Mouse (Mus musculus) limb, embryonic 14.5 days (tissue): ENCODE data around the gene Gm28043. TPM values are rescaled to one million over a fixed set of nuclear protein-coding genes. Genes with fewer than 3 reads are reported as not detected.
"Not testable (repeated sequence)": the region's sequence is repeated elsewhere in the genome, so short reads cannot be mapped to it uniquely, and the experiment has no call there.

Experiments used
- ATAC-seq: fragments of 200-750 bp; cut with Nextera tagmentation; 2 replicates; pipeline ENCODE4 v1.8.0; 2017; ENCODE audit warnings: low read depth, moderate number of reproducible peaks, moderate TSS enrichment; ENCODE audit not compliant: low FRiP score
- DNase-seq: peaks from one replicate; pipeline ENCODE4 v3.0.0-alpha.2; 2015; ENCODE audit warnings: low spot score
- H3K27ac ChIP-seq: fragments of 300-500 bp; sonication (generic); replicated peaks from 2 replicates; pipeline ENCODE4 v1.5.1; 2014; ENCODE audit warnings: low read depth, mild to moderate bottlenecking, low read length, moderate library complexity, mixed read lengths
- H3K27me3 ChIP-seq: fragments of 300-500 bp; sonication (generic); 2 replicates; pipeline ENCODE4 v1.6.1; 2014; ENCODE audit warnings: low read length, mixed read lengths; ENCODE audit not compliant: control insufficient read depth, insufficient read depth
- H3K36me3 ChIP-seq: fragments of 300-500 bp; sonication (generic); 2 replicates; pipeline ENCODE4 v1.6.1; 2014; ENCODE audit warnings: mild to moderate bottlenecking, low read length, moderate library complexity, mixed read lengths; ENCODE audit not compliant: control insufficient read depth, insufficient read depth
- H3K4me1 ChIP-seq: fragments of 300-500 bp; sonication (generic); 2 replicates; pipeline ENCODE4 v1.6.1; 2014; ENCODE audit warnings: antibody characterized with exemption, low read length, mixed read lengths; ENCODE audit not compliant: control insufficient read depth, insufficient read depth
- H3K4me2 ChIP-seq: fragments of 300-500 bp; sonication (generic); replicated peaks from 2 replicates; pipeline ENCODE4 v1.6.1; 2014; ENCODE audit warnings: low read depth, mild to moderate bottlenecking, low read length, moderate library complexity; ENCODE audit not compliant: severe bottlenecking
- H3K4me3 ChIP-seq: fragments of 300-500 bp; sonication (generic); replicated peaks from 2 replicates; pipeline ENCODE4 v1.5.1; 2014; ENCODE audit warnings: low read length
- H3K9ac ChIP-seq: fragments of 300-500 bp; sonication (generic); 2 replicates; pipeline ENCODE4 v1.6.1; 2014; ENCODE audit warnings: mild to moderate bottlenecking, low read depth, low read length, moderate library complexity; ENCODE audit not compliant: severe bottlenecking
- H3K9me3 ChIP-seq: fragments of 300-500 bp; sonication (generic); 2 replicates; pipeline ENCODE4 v1.6.1; 2016; ENCODE audit warnings: low read length; ENCODE audit not compliant: control insufficient read depth
- POLR2A ChIP-seq: fragments of 200-500 bp; IDR thresholded peaks from 2 replicates; pipeline ENCODE4 v1.8.0; 2012; ENCODE audit warnings: inconsistent platforms, mild to moderate bottlenecking, moderate library complexity, borderline replicate concordance; ENCODE audit not compliant: insufficient read depth, insufficient read length; ENCODE audit errors: extremely low read depth
- WGBS: fragments of 180-500 bp; shearing (Covaris S2); extraction: QIAGEN DNeasy Blood & Tissue Kit; methylation state at CpG from one replicate; pipeline ENCODE4 v1.1.7; 2014; 5-methylcytosine and 5-hydroxymethylcytosine counted together
- polyA plus RNA-seq, 2 experiments: library from polyadenylated mRNA; depleted of rRNA in 1 of 2; stranded (reverse) in 1 of 2; unstranded in 1 of 2; fragments of >200 nt; fragmentation: Nextera tagmentation in 1 of 2; extraction: Ambion mirVana in 1 of 2; gene quantifications; 2 replicates each; pipeline versions ENCODE4 v1.2.1 to v1.2.3; 2012 to 2014

Gm28043 gene
- polyA plus RNA-seq, 2 experiments, result 2.8 to 3.5 TPM

DNA sequence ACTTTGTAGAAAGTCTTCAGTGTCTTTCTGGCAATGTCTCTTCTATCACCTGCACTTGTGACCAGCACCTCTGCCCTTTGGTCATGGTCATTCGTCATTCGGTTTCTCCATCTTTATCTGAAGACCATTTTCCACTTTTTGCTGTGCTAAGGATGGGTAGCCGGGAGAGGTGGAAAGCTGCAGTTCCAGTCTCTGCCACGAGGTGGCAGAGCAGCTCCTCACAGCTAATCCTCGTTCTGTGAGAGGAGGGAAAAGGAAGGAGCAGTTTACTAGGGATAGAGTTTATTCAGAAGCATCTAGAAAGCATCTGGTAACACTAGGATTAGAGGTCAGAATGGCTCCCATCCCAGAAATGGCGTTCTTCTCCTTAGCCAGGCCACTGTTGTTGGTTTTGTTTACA is 11.4 kb upstream of the Gm28043 start:
- no peak overlapping the region for H3K27ac ChIP-seq
- ATAC-seq, result peak; percentile 65; the same call in 1 of the 2 replicates
- no peak overlapping the region for H3K4me2 ChIP-seq
- H3K4me1 ChIP-seq, result no peaks in the 10 kb centered on the region
- H3K9me3 ChIP-seq, result no peaks in the 10 kb centered on the region
- no peak overlapping the region for H3K4me3 ChIP-seq
- no peaks in the 10 kb centered on the region for H3K27me3 ChIP-seq
- peak; percentile 85 for DNase-seq
- no peak for TF ChIP-seq POLR2A
- no peak overlapping the region for H3K9ac ChIP-seq
- H3K36me3 ChIP-seq, result peaks cover 56% of the 10 kb centered on the region
- WGBS, result 30% methylated on average over 6 of the region's 6 CpGs

DNA sequence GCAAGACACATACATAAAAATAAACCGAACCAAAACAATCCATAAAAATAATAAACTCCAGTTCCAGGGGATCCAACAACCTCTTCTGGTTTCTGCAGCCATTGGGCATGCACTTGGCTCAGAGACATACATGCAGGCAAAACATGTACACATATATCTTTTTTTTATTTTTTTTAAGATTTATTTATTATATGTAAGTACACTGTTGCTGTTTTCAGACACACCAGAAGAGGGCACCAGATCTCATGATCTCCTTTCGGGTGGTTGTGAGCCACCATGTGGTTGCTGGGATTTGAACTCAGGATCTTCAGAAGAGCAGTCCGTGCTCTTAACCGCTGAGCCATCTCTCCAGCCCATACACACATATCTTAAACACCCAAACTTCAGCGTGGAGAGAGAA is 1.2 kb upstream of the Gm28043 start:
- WGBS, result 87% methylated on average over 5 of the region's 5 CpGs
- DNase-seq, H3K9me3 ChIP-seq, H3K9ac ChIP-seq, H3K4me1 ChIP-seq, ATAC-seq, H3K27me3 ChIP-seq, H3K27ac ChIP-seq, H3K36me3 ChIP-seq, H3K4me2 ChIP-seq, H3K4me3 ChIP-seq: not testable (repeated sequence)

DNA sequence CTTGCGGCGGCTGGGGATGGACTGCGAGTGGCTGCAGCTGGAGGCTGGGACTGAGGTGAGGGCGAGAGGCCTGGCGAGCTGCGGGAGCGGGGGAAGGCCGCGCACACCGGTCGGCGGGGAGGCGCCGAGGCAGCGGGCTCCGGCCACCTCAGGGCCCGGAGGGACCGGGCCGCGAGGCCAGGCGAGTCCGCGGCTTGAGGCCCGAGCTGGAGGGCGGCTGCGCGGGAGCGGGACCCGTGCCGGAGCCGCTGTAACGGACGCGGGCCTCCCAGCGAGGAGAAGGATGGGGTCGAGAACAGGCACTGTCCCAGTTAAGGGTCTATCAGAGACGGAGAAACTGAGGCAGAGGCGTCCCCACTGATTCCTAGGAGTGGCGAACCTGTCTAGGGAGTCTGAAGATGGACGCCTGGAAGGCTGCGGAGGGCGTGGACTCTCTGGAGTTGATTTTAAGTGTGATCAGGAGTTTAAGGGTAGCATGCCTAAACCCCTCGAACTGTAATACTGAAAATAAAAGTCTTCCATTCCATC is 412 bp downstream of the Gm28043 start:
- H3K4me1 ChIP-seq, result peaks cover 9% of the 10 kb centered on the region; the same call in 1 of the 2 replicates
- WGBS, result 1% methylated on average over 29 of the region's 43 CpGs
- peak overlapping the region; percentile 98 for H3K9ac ChIP-seq
- ATAC-seq (peak; percentile 60; the same call in 1 of the 2 replicates), DNase-seq (no peak)
- no peaks in the 10 kb centered on the region for H3K27me3 ChIP-seq
- H3K27ac ChIP-seq, result peak overlapping the region; percentile 95
- peaks cover 14% of the 10 kb centered on the region for H3K36me3 ChIP-seq
- no peak for TF ChIP-seq POLR2A
- H3K4me2 ChIP-seq, result peak overlapping the region; percentile 86
- peak overlapping the region; percentile 91 for H3K4me3 ChIP-seq
- H3K9me3 ChIP-seq, result no peaks in the 10 kb centered on the region

DNA sequence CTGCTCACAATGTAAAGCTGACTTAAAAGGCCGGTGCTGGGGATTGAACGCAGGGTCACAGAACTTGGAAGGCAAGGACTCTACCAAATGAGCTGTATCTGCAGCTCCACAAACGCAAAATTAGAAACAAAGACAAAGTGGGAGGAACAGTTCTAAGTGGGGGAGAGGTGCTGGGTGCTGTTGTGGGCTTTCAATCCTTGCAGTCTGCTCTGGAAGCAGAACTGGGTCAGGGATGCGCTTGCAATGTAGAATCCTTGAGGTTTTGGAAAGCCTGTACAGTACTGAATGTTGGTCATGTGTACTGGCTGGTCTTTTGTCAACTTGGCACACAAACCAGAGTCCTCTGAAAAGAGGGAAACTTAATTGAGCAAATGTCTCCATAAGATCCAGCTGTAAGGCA is 940 bp downstream of the Gm28043 start:
- WGBS, result 12% methylated on average over 4 of the region's 4 CpGs
- H3K9me3 ChIP-seq, result no peaks in the 10 kb centered on the region
- peak overlapping the region; percentile 86 for H3K4me2 ChIP-seq
- H3K27me3 ChIP-seq, result no peaks in the 10 kb centered on the region
- DNase-seq (no peak), ATAC-seq (no peak)
- no peak overlapping the region for H3K27ac ChIP-seq
- H3K4me1 ChIP-seq, result peaks cover 9% of the 10 kb centered on the region; the same call in 1 of the 2 replicates
- H3K36me3 ChIP-seq, result peaks cover 19% of the 10 kb centered on the region
- H3K9ac ChIP-seq, result peak overlapping the region; percentile 98
- TF ChIP-seq POLR2A, result no peak
- H3K4me3 ChIP-seq, result peak overlapping the region; percentile 91

DNA sequence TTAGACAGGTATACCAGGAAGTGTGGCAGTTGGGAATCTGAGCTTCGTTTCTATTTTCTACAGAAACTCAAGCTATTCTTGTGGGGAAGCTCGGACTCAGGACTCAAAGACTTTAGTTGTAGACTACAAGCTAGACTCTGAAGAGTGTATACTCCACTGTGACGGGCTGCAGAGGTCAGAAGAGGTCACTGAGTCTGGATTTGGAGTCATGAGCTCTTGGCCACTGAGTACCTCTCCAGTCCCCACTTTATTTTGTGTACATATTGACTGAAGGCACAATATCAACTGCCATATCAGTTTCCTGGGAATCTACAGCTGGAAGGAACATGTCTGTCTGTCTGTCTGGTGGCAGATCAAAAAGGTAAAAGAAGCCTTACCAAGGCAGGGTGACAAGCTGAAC is 4.6 kb downstream of the Gm28043 start:
- H3K27ac ChIP-seq, result no peak overlapping the region
- H3K9me3 ChIP-seq, result no peaks in the 10 kb centered on the region
- 76% methylated on average over 3 of the region's 3 CpGs for WGBS
- no peak for TF ChIP-seq POLR2A
- no peak overlapping the region for H3K4me2 ChIP-seq
- ATAC-seq, result no peak
- DNase-seq, result no peak
- no peaks in the 10 kb centered on the region for H3K27me3 ChIP-seq
- no peak overlapping the region for H3K9ac ChIP-seq
- H3K36me3 ChIP-seq, result peaks cover 51% of the 10 kb centered on the region
- H3K4me1 ChIP-seq, result peaks cover 9% of the 10 kb centered on the region; the same call in 1 of the 2 replicates
- no peak overlapping the region for H3K4me3 ChIP-seq

DNA sequence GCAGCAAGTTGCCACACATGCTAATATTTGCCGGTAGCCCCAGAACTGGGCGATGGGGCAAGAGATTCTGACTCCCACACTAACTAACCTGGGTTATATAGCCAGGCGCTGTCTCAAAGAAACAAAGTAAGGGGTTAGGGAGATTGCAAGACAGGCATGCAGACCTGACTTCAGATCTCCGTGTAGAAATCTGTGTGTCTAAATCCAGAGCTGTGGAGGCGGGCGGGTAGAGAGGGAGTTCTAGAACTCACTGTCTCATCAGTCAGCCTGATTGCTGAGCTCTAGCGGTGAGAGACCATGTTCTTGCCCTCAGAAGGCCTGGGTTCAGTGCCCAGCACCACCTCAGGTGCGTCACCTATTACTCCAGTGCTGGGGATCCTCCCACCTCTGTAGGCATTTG is 8.8 kb downstream of the Gm28043 start:
- Histone ChIP-seq H3K27me3 (no peaks in the 10 kb centered on the region), H3K27ac (no peak overlapping the region), H3K4me2 (no peak overlapping the region), H3K4me1 (no peaks in the 10 kb centered on the region), H3K9me3 (no peaks in the 10 kb centered on the region), H3K9ac (no peak overlapping the region), H3K36me3 (peaks cover 91% of the 10 kb centered on the region), H3K4me3 (no peak overlapping the region)
- DNase-seq, result no peak
- TF ChIP-seq POLR2A, result no peak
- ATAC-seq, result no peak
- WGBS, result 93% methylated on average over 8 of the region's 8 CpGs
